Mouse (Mus musculus) bone marrow, adult 2 months (tissue): Measurements from ENCODE around the gene Casc3.

Source experiments
- CTCF ChIP-seq: fragments of 200-500 bp; IDR thresholded peaks from 2 replicates; pipeline ENCODE4 v1.5.1; 2011; ENCODE audit warnings: low read length, control low read depth; ENCODE audit not compliant: control insufficient read depth, insufficient read depth
- POLR2A ChIP-seq: fragments of 200-500 bp; IDR thresholded peaks from 2 replicates; pipeline ENCODE4 v1.6.1; 2011; ENCODE audit warnings: low read depth, mild to moderate bottlenecking, control low read depth, low read length, borderline replicate concordance; ENCODE audit not compliant: control insufficient read depth

- TF ChIP-seq POLR2A (no peak), CTCF (peak; percentile 79)
Observed at GRCm38 (mm10) chr11:98786359-98787214, 18.1 kb upstream of the Casc3 start.
